ENCODE assay signal across 8 mouse cellular contexts in genomic region chr1:82634545-82635253, GRCm38 (mm10). TPM values are rescaled to one million over a fixed set of nuclear protein-coding genes. Genes with fewer than 3 reads are reported as not detected.
A peak's percentile ranks its signal among the peaks of the same experiment; 100 is the strongest.
DNase-seq lines count a peak whose midpoint lies in the region; ATAC-seq and TF ChIP-seq lines count a peak whose summit lies in the region.
"Had no signal": no experiment of that assay in that cellular context is flagged by ENCODE, and none has a peak within 500 bp of the region (broad histone marks: within the 10 kb centered on the region; RNA-seq: fewer than 3 reads in every experiment).

No protein-coding gene starts in this region.

- H3K9ac ChIP-seq in liver, postnatal 0 days (replicated peaks): no peak overlapping the region
- H3K9ac ChIP-seq: limb, embryonic 12.5 days had no signal

- intact Hi-C loops in left cerebral cortex, postnatal 25 days (cut with DNase I): no loop called here

- ATAC-seq in cerebellum, adult (ENCODE audit: insufficient number of reproducible peaks, low FRiP score, low TSS enrichment): peak; percentile 68; the same call in 1 of the 2 replicates
- no peak for ATAC-seq in liver, postnatal 0 days

- H3K27me3 ChIP-seq in kidney, adult 2 months (replicated peaks; ENCODE audit: control insufficient read depth, insufficient read depth, low read length): no peaks in the 10 kb centered on the region
- no peaks in the 10 kb centered on the region for H3K27me3 ChIP-seq in liver, postnatal 0 days (ENCODE audit: insufficient read depth, low read length)
- H3K27me3 ChIP-seq: limb, embryonic 12.5 days had no signal

- no peak overlapping the region for H3K4me2 ChIP-seq in liver, postnatal 0 days (ENCODE audit: low read depth, low read length)
- H3K4me2 ChIP-seq: limb, embryonic 12.5 days had no signal

- TF ChIP-seq CTCF in kidney, adult 2 months (conservative IDR thresholded peaks at IDR 0.05; ENCODE audit: insufficient read depth, insufficient read length, low read depth, low read length): no peak
- TF ChIP-seq CTCF in liver, postnatal 0 days (IDR thresholded peaks at IDR 0.05; ENCODE audit: low read depth): no peak

- peak; percentile 54 to 57 for DNase-seq in adrenal gland, adult 18-20 months (ENCODE audit: low spot score in 2 of 2)
- peak; percentile 52 for DNase-seq in gastrocnemius, adult 18-20 months (ENCODE audit: low spot score)
- peak; percentile 98 for DNase-seq in kidney, adult 2 months
- DNase-seq in left cerebral cortex, postnatal 25 days (ENCODE audit: low spot score in 2 of 2): peak; percentile 21 to 45
- peak; percentile 25 for DNase-seq in right cerebral cortex, adult 18-20 months
- no peak for DNase-seq in liver, postnatal 0 days

- no peaks in the 10 kb centered on the region for H3K9me3 ChIP-seq in liver, postnatal 0 days (ENCODE audit: low read length)
- H3K9me3 ChIP-seq: limb, embryonic 12.5 days had no signal

- no peak for TF ChIP-seq EP300 in liver, postnatal 0 days (IDR thresholded peaks at IDR 0.05; ENCODE audit: low read depth)

- H3K4me1 ChIP-seq in kidney, adult 2 months (ENCODE audit: control insufficient read depth, insufficient read depth, low read length): peaks cover 61% of the 10 kb centered on the region
- H3K4me1 ChIP-seq in liver, postnatal 0 days (ENCODE audit: insufficient read depth): peaks cover 3% of the 10 kb centered on the region
- H3K4me1 ChIP-seq: limb, embryonic 12.5 days had no signal

- 33% methylated on average over 19 of the region's 19 CpGs for WGBS in kidney, adult 2 months
- 77% methylated on average over 19 of the region's 19 CpGs for WGBS in liver, postnatal 0 days (ENCODE audit: insufficient replicate concordance)

- no peaks in the 10 kb centered on the region; the same call in 1 of the 2 replicates for H3K36me3 ChIP-seq in kidney, adult 2 months (ENCODE audit: control insufficient read depth, insufficient read depth, low read length)
- no peaks in the 10 kb centered on the region for H3K36me3 ChIP-seq in liver, postnatal 0 days (replicated peaks; ENCODE audit: insufficient read depth, low read length)
- H3K36me3 ChIP-seq: limb, embryonic 12.5 days had no signal

- no peak for TF ChIP-seq POLR2A in kidney, adult 2 months (IDR thresholded peaks at IDR 0.05; ENCODE audit: low read depth, low read length)

- H3K27ac ChIP-seq in kidney, adult 2 months (ENCODE audit: insufficient read depth, low read depth, low read length): peak overlapping the region; percentile 81
- H3K27ac ChIP-seq in liver, postnatal 0 days (ENCODE audit: low read depth): no peak overlapping the region
- H3K27ac ChIP-seq: limb, embryonic 12.5 days had no signal

- H3K4me3 ChIP-seq in kidney, adult 2 months (ENCODE audit: insufficient read depth, low read depth, low read length): no peak overlapping the region
- no peak overlapping the region for H3K4me3 ChIP-seq in liver, postnatal 0 days (ENCODE audit: low read depth, low read length)
- H3K4me3 ChIP-seq: limb, embryonic 12.5 days had no signal

RNA-seq across cellular contexts. Expression of gene Col4a3, which starts 48.0 kb away (rescaled TPM):
- total RNA-seq in adrenal gland, adult 18-20 months (2021): 1 to 10 TPM; 1.5 to 2.3 TPM
- under 1 TPM; 0.50 to 0.59 TPM for total RNA-seq in gastrocnemius, adult 18-20 months (2021)
- polyA plus RNA-seq in kidney, adult 2 months (2012; rRNA removed): 57.7 and 78.6 TPM in 2 replicates
- total RNA-seq in left cerebral cortex, postnatal 25 days (2021): under 1 TPM; 0.50 to 0.78 TPM
- polyA plus RNA-seq in liver, postnatal 0 days (2015; fragmentation: Nextera tagmentation; extraction: Ambion mirVana): 0.22 and 0.27 TPM in 2 replicates

RNA-seq across cellular contexts. Expression of gene Col4a4, which starts 48.0 kb away (rescaled TPM):
- total RNA-seq in adrenal gland, adult 18-20 months (2021): 1 to 10 TPM; 4.2 to 5.0 TPM
- total RNA-seq in gastrocnemius, adult 18-20 months (2021): 1 to 10 TPM; 1.0 to 1.3 TPM
- 29.4 and 32.7 TPM in 2 replicates for polyA plus RNA-seq in kidney, adult 2 months (2012; rRNA removed)
- 1 to 10 TPM; 1.5 to 1.9 TPM for total RNA-seq in left cerebral cortex, postnatal 25 days (2021)
- 0.28 and 0.31 TPM in 2 replicates for polyA plus RNA-seq in liver, postnatal 0 days (2015; fragmentation: Nextera tagmentation; extraction: Ambion mirVana)
